Mouse (Mus musculus): ENCODE measurements around the gene Pde1c.
"Not testable (repeated sequence)": the region's sequence is repeated elsewhere in the genome, so short reads cannot be mapped to it uniquely, and the experiment has no call there.

DNA sequence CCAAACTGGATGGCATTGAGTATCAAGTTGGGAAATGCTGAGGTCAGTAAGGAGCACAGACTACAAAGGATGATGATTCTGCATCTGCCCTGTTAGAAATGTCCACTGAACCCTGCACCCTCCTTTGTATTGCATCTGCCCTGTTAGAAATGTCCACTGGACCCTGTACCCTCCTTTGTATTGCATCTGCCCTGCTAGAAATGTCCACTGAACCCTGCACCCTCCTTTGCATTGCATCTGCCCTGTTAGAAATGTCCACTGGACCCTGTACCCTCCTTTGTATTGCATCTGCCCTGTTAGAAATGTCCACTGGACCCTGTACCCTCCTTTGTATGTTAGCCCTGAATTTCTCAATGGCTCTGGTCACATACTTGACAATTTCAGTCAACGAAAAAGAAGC is 40.6 kb upstream of the Pde1c start:
- TF ChIP-seq POLR2A (IDR thresholded peaks at IDR 0.05; ENCODE audit: borderline replicate concordance, extremely low read depth, insufficient read depth, insufficient read length, poor library complexity, severe bottlenecking); CTCF (IDR thresholded peaks at IDR 0.05; ENCODE audit: borderline replicate concordance, extremely low read depth, insufficient read depth, insufficient read length): not testable (repeated sequence)

Measured in brain, embryonic 14.5 days (tissue).